Mouse (Mus musculus) MEL (cell line): Measurements from ENCODE around the gene Mthfd2l. TPM values are rescaled to one million over a fixed set of nuclear protein-coding genes. Genes with fewer than 3 reads are reported as not detected.
A peak's percentile ranks its signal among the peaks of the same experiment; 100 is the strongest.

ENCODE experiments used
- DNase-seq: peaks from one replicate; pipeline ENCODE4 v3.0.0; 2011; ENCODE audit warnings: low read depth, low spot score
- H3K27ac ChIP-seq: 2 replicates; pipeline ENCODE4 v1.5.1; 2012; ENCODE audit warnings: low read depth, mild to moderate bottlenecking, control low read depth, low read length, moderate library complexity; ENCODE audit not compliant: control insufficient read depth
- H3K27me3 ChIP-seq, 2 experiments: fragments of 150-350 bp in 1 of 2; sonication (generic) in 1 of 2; 2 replicates each; pipeline ENCODE4 v1.6.1; 2012; ENCODE audit warnings: low read length in 2 of 2, mild to moderate bottlenecking in 2 of 2, improper control_type of control experiment in 1 of 2, moderate library complexity in 1 of 2; ENCODE audit not compliant: insufficient read depth in 2 of 2, control insufficient read depth in 1 of 2
- H3K36me3 ChIP-seq, 2 experiments: 2 replicates each; pipeline ENCODE4 v1.6.1; 2012 to 2014; ENCODE audit warnings: low read length in 2 of 2, improper control_type of control experiment in 1 of 2, inconsistent platforms in 1 of 2, mild to moderate bottlenecking in 1 of 2; ENCODE audit not compliant: insufficient read depth in 2 of 2, control insufficient read depth in 1 of 2
- H3K4me1 ChIP-seq, 2 experiments: fragments of 150-350 bp in 1 of 2; sonication (generic) in 1 of 2; 2 replicates each; pipeline ENCODE4 v1.6.1; 2012; ENCODE audit warnings: low read length in 2 of 2, improper control_type of control experiment in 1 of 2, mild to moderate bottlenecking in 1 of 2; ENCODE audit not compliant: insufficient read depth in 2 of 2, control insufficient read depth in 1 of 2
- H3K4me3 ChIP-seq, 2 experiments: fragments of 150-350 bp in 1 of 2; sonication (generic) in 1 of 2; 2 replicates each; pipeline ENCODE4 v1.5.1; 2012; ENCODE audit warnings: low read depth in 2 of 2, low read length in 2 of 2, mild to moderate bottlenecking in 2 of 2, moderate library complexity in 2 of 2, control low read depth in 1 of 2, improper control_type of control experiment in 1 of 2; ENCODE audit not compliant: control insufficient read depth in 1 of 2, insufficient read depth in 1 of 2
- H3K79me2 ChIP-seq: 2 replicates; pipeline ENCODE4 v1.6.1; 2012; ENCODE audit warnings: mild to moderate bottlenecking, low read length, moderate library complexity; ENCODE audit not compliant: control insufficient read depth, poor library complexity, insufficient read depth
- H3K9ac ChIP-seq: 2 replicates; pipeline ENCODE4 v1.6.1; 2012; ENCODE audit warnings: low read depth, mild to moderate bottlenecking, control low read depth, low read length, moderate library complexity; ENCODE audit not compliant: control insufficient read depth, poor library complexity, severe bottlenecking
- H3K9me3 ChIP-seq: fragments of 150-350 bp; sonication (generic); replicated peaks from 2 replicates; pipeline ENCODE4 v1.6.1; 2012; ENCODE audit warnings: mild to moderate bottlenecking, low read length, improper control_type of control experiment, moderate library complexity; ENCODE audit not compliant: insufficient read depth
- CHD1 ChIP-seq: IDR thresholded peaks from 2 replicates; pipeline ENCODE4 v1.6.1; 2012; ENCODE audit warnings: low read depth, mild to moderate bottlenecking, inconsistent platforms, low read length, improper control_type of control experiment
- CTCF ChIP-seq, 3 experiments: IDR thresholded peaks in 2 of 3; conservative IDR thresholded peaks in 1 of 3; 2 replicates each; pipeline ENCODE4 v1.5.1; 2011 to 2012; ENCODE audit warnings: low read length in 3 of 3, low read depth in 2 of 3, mild to moderate bottlenecking in 2 of 3, improper control_type of control experiment in 1 of 3, inconsistent platforms in 1 of 3, mixed read lengths in 1 of 3, moderate library complexity in 1 of 3; ENCODE audit not compliant: control insufficient read depth in 1 of 3, insufficient read depth in 1 of 3, poor library complexity in 1 of 3, severe bottlenecking in 1 of 3
- ETS1 ChIP-seq: IDR thresholded peaks from 2 replicates; pipeline ENCODE4 v1.6.1; 2012; ENCODE audit warnings: low read depth, mild to moderate bottlenecking, inconsistent platforms, low read length, improper control_type of control experiment, moderate library complexity
- GABPA ChIP-seq: IDR thresholded peaks from 2 replicates; pipeline ENCODE4 v1.6.1; 2012; ENCODE audit warnings: low read depth, mild to moderate bottlenecking, inconsistent platforms, low read length, improper control_type of control experiment, moderate library complexity
- GATA1 ChIP-seq: IDR thresholded peaks from 2 replicates; pipeline ENCODE4 v1.6.1; 2011; ENCODE audit warnings: low read depth, low read length, improper control_type of control experiment
- MAFK ChIP-seq: IDR thresholded peaks from 2 replicates; pipeline ENCODE4 v1.6.1; 2011; ENCODE audit warnings: low read depth, mild to moderate bottlenecking, low read length, improper control_type of control experiment, borderline replicate concordance
- MXI1 ChIP-seq: IDR thresholded peaks from 2 replicates; pipeline ENCODE4 v1.6.1; 2011; ENCODE audit warnings: mild to moderate bottlenecking, low read depth, low read length, improper control_type of control experiment
- RAD21 ChIP-seq: IDR thresholded peaks from 2 replicates; pipeline ENCODE4 v1.6.1; 2011; ENCODE audit warnings: mild to moderate bottlenecking, low read depth, low read length, improper control_type of control experiment
- SIN3A ChIP-seq: IDR thresholded peaks from 2 replicates; pipeline ENCODE4 v1.6.1; 2012; ENCODE audit warnings: low read length, improper control_type of control experiment, inconsistent platforms
- SMC3 ChIP-seq: IDR thresholded peaks from 2 replicates; pipeline ENCODE4 v1.6.1; 2011; ENCODE audit warnings: low read depth, low read length, improper control_type of control experiment
- TBP ChIP-seq: IDR thresholded peaks from 2 replicates; pipeline ENCODE4 v1.8.0; 2011; ENCODE audit warnings: low read depth, low read length, improper control_type of control experiment
- USF1 ChIP-seq: IDR thresholded peaks from 2 replicates; pipeline ENCODE4 v1.6.1; 2014; ENCODE audit warnings: low read depth, mild to moderate bottlenecking, inconsistent platforms, low read length, improper control_type of control experiment, moderate library complexity
- ZC3H11A ChIP-seq: IDR thresholded peaks from 2 replicates; pipeline ENCODE4 v1.6.1; 2012; ENCODE audit warnings: low read depth, mild to moderate bottlenecking, inconsistent platforms, low read length, improper control_type of control experiment
- ZKSCAN1 ChIP-seq: IDR thresholded peaks from 2 replicates; pipeline ENCODE4 v1.6.1; 2012; ENCODE audit warnings: low read depth, mild to moderate bottlenecking, inconsistent platforms, low read length, improper control_type of control experiment, moderate library complexity
- polyA plus RNA-seq, 2 experiments: library from polyadenylated mRNA; stranded (reverse) in 1 of 2; unstranded in 1 of 2; fragments of >175 nt in 1 of 2; fragments of >200 nt in 1 of 2; gene quantifications; 2 replicates each; pipeline versions ENCODE4 v1.2.1 to v1.2.4; 2012; ENCODE audit warnings: low replicate concordance in 2 of 2, low read depth in 1 of 2; ENCODE audit not compliant: insufficient read length in 2 of 2, insufficient read depth in 1 of 2, missing spikeins in 1 of 2
- total RNA-seq: library from RNA; depleted of rRNA; stranded (reverse); fragments of 300-350 nt; gene quantifications from 2 replicates; pipeline ENCODE4 v1.2.3, GENCODE M21; 2012

Mthfd2l gene
- total and polyA plus RNA-seq, 3 experiments, result not detected

DNA sequence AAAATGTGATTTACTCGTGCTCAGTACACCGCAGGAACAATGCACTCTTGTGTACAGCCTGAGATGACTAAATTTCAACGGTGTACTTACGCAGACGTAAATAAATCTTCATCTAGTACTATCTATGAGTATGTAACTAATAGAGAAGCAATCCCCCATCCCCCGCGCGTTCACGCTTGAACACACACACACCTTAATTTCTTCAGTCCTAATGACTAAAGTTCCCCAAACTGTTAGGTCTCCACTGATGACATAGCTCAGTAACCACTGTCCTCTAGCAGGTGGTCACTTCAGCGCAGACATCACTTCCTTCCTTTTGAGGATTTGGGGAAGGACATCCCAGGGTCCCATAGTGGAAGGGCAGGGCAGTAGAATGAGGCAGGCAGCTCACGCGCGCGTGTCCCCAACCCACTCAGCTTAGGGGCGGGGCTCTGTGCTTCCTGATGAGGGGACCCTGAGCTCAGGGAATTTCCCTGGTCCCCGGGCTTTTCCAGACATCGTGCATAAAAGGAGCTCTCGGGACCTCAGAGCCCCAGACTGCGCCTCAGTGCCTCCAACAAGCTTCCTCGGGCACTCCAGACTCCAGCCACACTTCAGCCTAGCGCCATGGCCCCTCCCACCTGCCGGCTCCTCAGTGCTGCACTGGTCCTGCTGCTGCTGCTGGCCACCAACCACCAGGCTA lies 27.4 kb upstream of the Mthfd2l start, which contains the start of gene Cxcl2:
Gene Cxcl2 (plus strand): TSS at position 533 of the 682 bp plus-strand sequence.
- H3K27ac ChIP-seq, result no peak within 1 kb of the TSS
- peaks cover 2 to 5% of the 10 kb centered on the region in 2 experiments; a peak in 3 of 4 replicates for H3K4me1 ChIP-seq
- H3K9me3 ChIP-seq, result no peaks in the 10 kb centered on the region
- H3K4me3 ChIP-seq, result no peak within 1 kb of the TSS
- no peaks in the 10 kb centered on the region for H3K79me2 ChIP-seq
- peaks cover 6 to 17% of the 10 kb centered on the region in 2 experiments; a peak in 3 of 4 replicates for H3K27me3 ChIP-seq
- peaks cover 0 to 2% of the 10 kb centered on the region in 2 experiments; a peak in 2 of 4 replicates for H3K36me3 ChIP-seq
- no peak for TF ChIP-seq CTCF (IDR thresholded peaks at IDR 0.05 in 2 of 3, conservative IDR thresholded peaks at IDR 0.05 in 1 of 3; ENCODE audit: control insufficient read depth in 1 of 3, insufficient read depth in 1 of 3, low read depth in 2 of 3, low read length in 3 of 3, poor library complexity in 1 of 3, severe bottlenecking in 1 of 3)
- no peak for TF ChIP-seq USF1
- no peak for TF ChIP-seq MXI1
- no peak for TF ChIP-seq GATA1
- TF ChIP-seq CHD1, result no peak
- no peak for TF ChIP-seq ETS1
- TF ChIP-seq ZKSCAN1, result no peak
- H3K9ac ChIP-seq, result no peak within 1 kb of the TSS
- no peak for DNase-seq

DNA sequence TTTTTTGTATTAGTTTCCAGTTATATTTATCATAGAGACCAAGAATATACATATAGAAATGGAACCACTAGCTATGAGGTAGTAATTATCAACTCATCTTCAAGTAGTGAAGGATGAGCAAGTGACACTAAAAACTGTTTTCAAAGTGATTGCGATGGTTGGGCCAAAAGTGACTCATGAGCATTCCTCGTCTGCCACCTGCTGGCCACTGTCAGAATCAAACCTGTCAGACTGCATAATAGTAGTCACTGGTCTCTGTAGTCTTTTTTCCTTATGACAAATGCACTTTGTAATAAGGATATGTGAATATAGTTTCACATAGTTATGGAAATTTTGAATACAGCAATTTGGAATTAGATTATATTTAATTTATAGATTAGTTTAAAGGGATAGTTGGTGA lies 21.9 kb upstream of the Mthfd2l start:
- Histone ChIP-seq H3K9ac (no peak overlapping the region), H3K79me2 (no peaks in the 10 kb centered on the region), H3K36me3 (peaks cover 0 to 2% of the 10 kb centered on the region in 2 experiments; a peak in 1 of 4 replicates), H3K4me3 (no peak overlapping the region), H3K9me3 (no peaks in the 10 kb centered on the region), H3K27ac (no peak overlapping the region), H3K4me1 (no peaks in the 10 kb centered on the region), H3K27me3 (peaks cover 6 to 17% of the 10 kb centered on the region in 2 experiments; a peak in 2 of 4 replicates)
- TF ChIP-seq SMC3, result peak; percentile 98
- TF ChIP-seq TBP, result no peak
- no peak for TF ChIP-seq MAFK
- TF ChIP-seq ZC3H11A, result peak; percentile 96
- TF ChIP-seq ZKSCAN1, result no peak
- 0 out of 2 replicates have a peak, but pooled peaks have one; percentile 24 for TF ChIP-seq SIN3A
- TF ChIP-seq GABPA, result no peak
- peak; percentile 98 for TF ChIP-seq RAD21
- TF ChIP-seq CTCF (IDR thresholded peaks at IDR 0.05 in 2 of 3, conservative IDR thresholded peaks at IDR 0.05 in 1 of 3; ENCODE audit: control insufficient read depth in 1 of 3, insufficient read depth in 1 of 3, low read depth in 2 of 3, low read length in 3 of 3, poor library complexity in 1 of 3, severe bottlenecking in 1 of 3), result peak; percentile 65 to 95 (median 89)
- peak; percentile 79 for DNase-seq
